Mouse (Mus musculus): ENCODE results near the gene Nelfcd.

Gene Nelfcd

GRCm38 (mm10) chr2:174415731-174416310 is at the start of gene Nelfcd:
TSS of gene Nelfcd (plus strand) at chr2:174415804.
- DNase-seq (ENCODE audit: low spot score), result peak; percentile 87

- no peak for DNase-seq (ENCODE audit: low spot score)
Observed at GRCm38 (mm10) chr2:174366571-174366970, 49.0 kb upstream of the Nelfcd start.

GRCm38 (mm10) chr2:174381021-174381420 is 34.6 kb upstream of the Nelfcd start:
- no peak for DNase-seq (ENCODE audit: low spot score)

GRCm38 (mm10) chr2:174391936-174392335 is 23.7 kb upstream of the Nelfcd start:
- no peak for DNase-seq (ENCODE audit: low spot score)

GRCm38 (mm10) chr2:174392554-174392953 is 23.1 kb upstream of the Nelfcd start:
- no peak for DNase-seq (ENCODE audit: low spot score)

- DNase-seq (ENCODE audit: low spot score), result no peak
Observed at GRCm38 (mm10) chr2:174393383-174393782, 22.2 kb upstream of the Nelfcd start.

GRCm38 (mm10) chr2:174396643-174397042 is 19.0 kb upstream of the Nelfcd start:
- DNase-seq (ENCODE audit: low spot score), result no peak

GRCm38 (mm10) chr2:174397065-174397464 is 18.5 kb upstream of the Nelfcd start:
- no peak for DNase-seq (ENCODE audit: low spot score)

- DNase-seq (ENCODE audit: low spot score), result no peak
Observed at GRCm38 (mm10) chr2:174397881-174398280, 17.7 kb upstream of the Nelfcd start.

GRCm38 (mm10) chr2:174400396-174400795 is 15.2 kb upstream of the Nelfcd start:
- DNase-seq (ENCODE audit: low spot score), result no peak

GRCm38 (mm10) chr2:174410222-174410621 is 5.4 kb upstream of the Nelfcd start:
- DNase-seq (ENCODE audit: low spot score), result no peak

GRCm38 (mm10) chr2:174413127-174413526 is 2.5 kb upstream of the Nelfcd start:
- no peak for DNase-seq (ENCODE audit: low spot score)

GRCm38 (mm10) chr2:174415001-174415730 is 438 bp upstream of the Nelfcd start:
- DNase-seq (ENCODE audit: low spot score), result no peak

- DNase-seq (ENCODE audit: low spot score), result no peak
Observed at GRCm38 (mm10) chr2:174421107-174421506, 5.5 kb downstream of the Nelfcd start.

- no peak for DNase-seq (ENCODE audit: low spot score)
Observed at GRCm38 (mm10) chr2:174424301-174425085, 8.9 kb downstream of the Nelfcd start.

GRCm38 (mm10) chr2:174426856-174427255 is 11.3 kb downstream of the Nelfcd start:
- no peak for DNase-seq (ENCODE audit: low spot score)

GRCm38 (mm10) chr2:174428076-174428835 is 12.7 kb downstream of the Nelfcd start:
- no peak for DNase-seq (ENCODE audit: low spot score)

GRCm38 (mm10) chr2:174428996-174429591 is 13.5 kb downstream of the Nelfcd start:
- no peak for DNase-seq (ENCODE audit: low spot score)

GRCm38 (mm10) chr2:174434943-174435342 is 19.3 kb downstream of the Nelfcd start:
- DNase-seq (ENCODE audit: low spot score), result no peak

GRCm38 (mm10) chr2:174436076-174436701 is 20.6 kb downstream of the Nelfcd start:
- no peak for DNase-seq (ENCODE audit: low spot score)
